Comparison of ENCODE assay signal across 10 mouse cellular contexts in genomic region chr10:39587973-39588746, GRCm38 (mm10). TPM values are rescaled to one million over a fixed set of nuclear protein-coding genes. Genes with fewer than 3 reads are reported as not detected.
DNase-seq lines count a peak whose midpoint lies in the region; ATAC-seq lines count a peak whose summit lies in the region.
"Had no signal": no experiment of that assay in that cellular context is flagged by ENCODE, and none has a peak within 500 bp of the region (broad histone marks: within the 10 kb centered on the region; RNA-seq: fewer than 3 reads in every experiment).

No protein-coding gene starts in this region.

- peaks cover 6% of the 10 kb centered on the region for H3K9me3 ChIP-seq in heart, embryonic 12.5 days (replicated peaks)
- H3K9me3 ChIP-seq in forebrain, embryonic 16.5 days (ENCODE audit: control insufficient read depth, low read length): peaks cover 3% of the 10 kb centered on the region; the same call in 1 of the 2 replicates
- no peaks in the 10 kb centered on the region; the same call in 1 of the 2 replicates for H3K9me3 ChIP-seq in limb, embryonic 11.5 days (ENCODE audit: control insufficient read depth, low read length)
- 0 out of 2 replicates have a peak, but pooled peaks cover 4% of the 10 kb centered on the region for H3K9me3 ChIP-seq in neural tube, embryonic 12.5 days

- no peak overlapping the region for H3K4me2 ChIP-seq in heart, embryonic 12.5 days
- no peak overlapping the region for H3K4me2 ChIP-seq in forebrain, embryonic 16.5 days (ENCODE audit: low read length)
- no peak overlapping the region for H3K4me2 ChIP-seq in limb, embryonic 11.5 days (ENCODE audit: low read depth, severe bottlenecking)
- peak overlapping the region; percentile 26; the same call in 1 of the 2 replicates for H3K4me2 ChIP-seq in neural tube, embryonic 12.5 days (replicated peaks)

- H3K27me3 ChIP-seq in heart, embryonic 12.5 days (replicated peaks): no peaks in the 10 kb centered on the region
- H3K27me3 ChIP-seq in forebrain, embryonic 16.5 days (replicated peaks; ENCODE audit: control insufficient read depth, insufficient read depth, low read length): no peaks in the 10 kb centered on the region
- no peaks in the 10 kb centered on the region for H3K27me3 ChIP-seq in limb, embryonic 11.5 days (ENCODE audit: control insufficient read depth, insufficient read depth, low read length)
- no peaks in the 10 kb centered on the region for H3K27me3 ChIP-seq in neural tube, embryonic 12.5 days (replicated peaks)

- H3K4me3 ChIP-seq in heart, embryonic 12.5 days: no peak overlapping the region
- H3K4me3 ChIP-seq in forebrain, embryonic 16.5 days (replicated peaks; ENCODE audit: low read length): no peak overlapping the region
- no peak overlapping the region for H3K4me3 ChIP-seq in limb, embryonic 11.5 days (ENCODE audit: low read depth, low read length)
- no peak overlapping the region for H3K4me3 ChIP-seq in neural tube, embryonic 12.5 days

- 0 out of 2 replicates have a peak, but pooled peaks cover 2% of the 10 kb centered on the region for H3K36me3 ChIP-seq in heart, embryonic 12.5 days
- H3K36me3 ChIP-seq in forebrain, embryonic 16.5 days (ENCODE audit: control insufficient read depth, insufficient read depth): no peaks in the 10 kb centered on the region
- H3K36me3 ChIP-seq in limb, embryonic 11.5 days (ENCODE audit: control insufficient read depth, insufficient read depth, low read length): no peaks in the 10 kb centered on the region
- no peaks in the 10 kb centered on the region for H3K36me3 ChIP-seq in neural tube, embryonic 12.5 days

- peak; percentile 74 for DNase-seq in heart, adult 11 months
- no peak for DNase-seq in limb, embryonic 11.5 days (ENCODE audit: low spot score)
- DNase-seq in cerebellum, postnatal 25 days: no peak
- no peak for DNase-seq in gastrocnemius, adult 18-20 months (ENCODE audit: low spot score)

- 78% methylated on average over 8 of the region's 8 CpGs for WGBS in heart, embryonic 12.5 days
- 39% methylated on average over 8 of the region's 8 CpGs for WGBS in forebrain, embryonic 16.5 days
- 57% methylated on average over 8 of the region's 8 CpGs for WGBS in limb, embryonic 11.5 days
- 36% methylated on average over 8 of the region's 8 CpGs for WGBS in neural tube, embryonic 12.5 days

- ATAC-seq in heart, embryonic 12.5 days (ENCODE audit: insufficient number of reproducible peaks, low FRiP score): no peak
- ATAC-seq in forebrain, embryonic 16.5 days: peak; percentile 52
- no peak for ATAC-seq in limb, embryonic 11.5 days (ENCODE audit: insufficient number of reproducible peaks, low FRiP score, low TSS enrichment, low read depth)
- ATAC-seq in neural tube, embryonic 12.5 days (ENCODE audit: low FRiP score, low read depth): peak; percentile 74
- no peak for ATAC-seq in CD4-positive, CD25-positive, alpha-beta regulatory T cell, adult 4 months
- ATAC-seq: intestine, postnatal 0 days had no signal

- H3K4me1 ChIP-seq in heart, embryonic 12.5 days (replicated peaks): peaks cover 10% of the 10 kb centered on the region
- H3K4me1 ChIP-seq in forebrain, embryonic 16.5 days (replicated peaks; ENCODE audit: control insufficient read depth, insufficient read depth, low read length): peaks cover 20% of the 10 kb centered on the region
- peaks cover 9% of the 10 kb centered on the region for H3K4me1 ChIP-seq in limb, embryonic 11.5 days (ENCODE audit: control insufficient read depth, insufficient read depth, low read length)
- H3K4me1 ChIP-seq in neural tube, embryonic 12.5 days: peaks cover 28% of the 10 kb centered on the region

- H3K27ac ChIP-seq in heart, embryonic 12.5 days (ENCODE audit: poor library complexity, severe bottlenecking): no peak overlapping the region
- H3K27ac ChIP-seq in forebrain, embryonic 16.5 days (ENCODE audit: low read length): peak overlapping the region; percentile 78
- H3K27ac ChIP-seq in limb, embryonic 11.5 days (replicated peaks; ENCODE audit: low read depth, low read length): 0 out of 2 replicates have a peak overlapping the region, but pooled peaks have one; percentile 8
- peak overlapping the region; percentile 60; the same call in 1 of the 2 replicates for H3K27ac ChIP-seq in neural tube, embryonic 12.5 days
- H3K27ac ChIP-seq: liver, embryonic 14.5 days had no signal

- no peak overlapping the region for H3K9ac ChIP-seq in heart, embryonic 12.5 days
- H3K9ac ChIP-seq in forebrain, embryonic 16.5 days (replicated peaks; ENCODE audit: low read depth, low read length): peak overlapping the region; percentile 30
- H3K9ac ChIP-seq in limb, embryonic 11.5 days (ENCODE audit: low read length): peak overlapping the region; percentile 45; the same call in 1 of the 2 replicates
- peak overlapping the region; percentile 36 for H3K9ac ChIP-seq in neural tube, embryonic 12.5 days
- H3K9ac ChIP-seq: liver, embryonic 14.5 days had no signal

RNA-seq across cellular contexts. Expression of gene Traf3ip2, which starts 24.6 kb away (rescaled TPM):
- 10.9 and 11.7 TPM in 2 replicates for polyA plus RNA-seq in heart, embryonic 12.5 days (2016; fragmentation: Nextera tagmentation; extraction: Ambion mirVana)
- polyA plus RNA-seq in forebrain, embryonic 16.5 days (2015; fragmentation: Nextera tagmentation; extraction: Ambion mirVana): 6.3 and 6.9 TPM in 2 replicates
- 5.9 and 8.0 TPM in 2 replicates for polyA plus RNA-seq in limb, embryonic 11.5 days (2014; fragmentation: Nextera tagmentation; extraction: Ambion mirVana)
- polyA plus RNA-seq in neural tube, embryonic 12.5 days (2016; fragmentation: Nextera tagmentation; extraction: Ambion mirVana): 5.4 and 7.2 TPM in 2 replicates
- polyA plus RNA-seq in CD4-positive, CD25-positive, alpha-beta regulatory T cell, adult 4 months (2017; shearing (Covaris generic)): 10 to 100 TPM; 35.5 to 37.9 TPM
- total RNA-seq in gastrocnemius, adult 18-20 months (2021): 1 to 10 TPM; 2.5 to 3.9 TPM

Comparison
In these comparisons a context has a peak if more than half of its experiments do, and no peak if none do; other contexts are left out.
1. ATAC-seq: peak in forebrain, embryonic 16.5 days (single experiment) and neural tube, embryonic 12.5 days (single experiment); none in heart, embryonic 12.5 days (single experiment), limb, embryonic 11.5 days (single experiment) and CD4-positive, CD25-positive, alpha-beta regulatory T cell, adult 4 months (single experiment).